Mouse (Mus musculus): ENCODE measurements around the gene Gm20538. TPM values are rescaled to one million over a fixed set of nuclear protein-coding genes. Genes with fewer than 3 reads are reported as not detected.
A peak's percentile ranks its signal among the peaks of the same experiment; 100 is the strongest.

Gm20538 gene
- polyA plus RNA-seq, 1 experiment from 2014 or later = not detected

- Histone ChIP-seq H3K36me3 (ENCODE audit: control insufficient read depth, insufficient read depth, low read length) (peaks cover 21% of the 10 kb centered on the region), H3K4me1 (ENCODE audit: control insufficient read depth, insufficient read depth, low read length) (no peaks in the 10 kb centered on the region), H3K27ac (replicated peaks; ENCODE audit: low read depth, low read length) (no peak overlapping the region), H3K9me3 (ENCODE audit: control insufficient read depth, low read length) (no peaks in the 10 kb centered on the region), H3K4me3 (ENCODE audit: low read depth, low read length) (0 out of 2 replicates have a peak overlapping the region, but pooled peaks have one; percentile 44), H3K9ac (ENCODE audit: low read depth, low read length) (no peak overlapping the region), H3K4me2 (ENCODE audit: low read depth, low read length) (peak overlapping the region; percentile 72), H3K27me3 (replicated peaks; ENCODE audit: control insufficient read depth, insufficient read depth, low read length) (peaks cover 17% of the 10 kb centered on the region)
- WGBS = 2% methylated on average over 13 of the region's 13 CpGs
- DNase-seq (ENCODE audit: low spot score) (peak; percentile 85), ATAC-seq (ENCODE audit: low read depth) (peak; percentile 60; the same call in 1 of the 2 replicates)
These were observed 7.9 kb downstream of the Gm20538 start for GRCm38 (mm10) chr19:44544775-44545174.

DNA sequence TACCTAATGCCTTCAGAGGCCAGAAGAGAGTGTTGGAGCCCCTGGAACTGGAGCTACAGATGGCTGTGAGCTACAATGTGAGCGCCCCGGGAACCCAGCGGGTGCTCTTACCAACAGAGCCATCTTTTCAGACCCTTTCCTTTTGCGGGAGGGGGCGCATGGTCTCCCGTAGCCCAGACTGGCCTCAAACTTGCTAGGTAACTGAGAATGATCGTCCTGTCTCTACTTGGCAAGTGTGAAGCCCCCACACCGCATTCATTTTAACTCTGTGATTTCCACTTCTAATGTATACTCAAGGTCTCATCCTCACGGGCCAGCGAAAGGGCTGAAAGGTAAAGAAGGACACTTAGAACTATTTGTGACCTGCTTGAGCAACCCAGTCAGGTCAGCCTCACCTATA is 8.3 kb downstream of the Gm20538 start:
- no peak overlapping the region for H3K27ac ChIP-seq (replicated peaks; ENCODE audit: low read depth, low read length)
- peaks cover 17% of the 10 kb centered on the region for H3K36me3 ChIP-seq (ENCODE audit: control insufficient read depth, insufficient read depth, low read length)
- no peak for DNase-seq (ENCODE audit: low spot score)
- 53% methylated on average over 10 of the region's 10 CpGs for WGBS
- H3K9me3 ChIP-seq (ENCODE audit: control insufficient read depth, low read length) = no peaks in the 10 kb centered on the region
- H3K27me3 ChIP-seq (replicated peaks; ENCODE audit: control insufficient read depth, insufficient read depth, low read length) = peaks cover 17% of the 10 kb centered on the region
- H3K4me2 ChIP-seq (ENCODE audit: low read depth, low read length) = peak overlapping the region; percentile 72; the same call in 1 of the 2 replicates
- no peak overlapping the region for H3K9ac ChIP-seq (ENCODE audit: low read depth, low read length)
- H3K4me1 ChIP-seq (ENCODE audit: control insufficient read depth, insufficient read depth, low read length) = no peaks in the 10 kb centered on the region
- H3K4me3 ChIP-seq (ENCODE audit: low read depth, low read length) = no peak overlapping the region
- no peak for ATAC-seq (ENCODE audit: low read depth)

- Histone ChIP-seq H3K27ac (replicated peaks; ENCODE audit: low read depth, low read length) (no peak overlapping the region), H3K9ac (ENCODE audit: low read depth, low read length) (no peak overlapping the region), H3K4me2 (ENCODE audit: low read depth, low read length) (no peak overlapping the region), H3K4me3 (ENCODE audit: low read depth, low read length) (no peak overlapping the region), H3K36me3 (ENCODE audit: control insufficient read depth, insufficient read depth, low read length) (peaks cover under 1% of the 10 kb centered on the region; the same call in 1 of the 2 replicates), H3K27me3 (replicated peaks; ENCODE audit: control insufficient read depth, insufficient read depth, low read length) (peaks cover 17% of the 10 kb centered on the region), H3K4me1 (ENCODE audit: control insufficient read depth, insufficient read depth, low read length) (no peaks in the 10 kb centered on the region), H3K9me3 (ENCODE audit: control insufficient read depth, low read length) (no peaks in the 10 kb centered on the region)
- 84% methylated on average over 8 of the region's 8 CpGs for WGBS
- DNase-seq (ENCODE audit: low spot score) (no peak), ATAC-seq (ENCODE audit: low read depth) (no peak)
These were observed 9.9 kb downstream of the Gm20538 start for GRCm38 (mm10) chr19:44542694-44543178.

DNA sequence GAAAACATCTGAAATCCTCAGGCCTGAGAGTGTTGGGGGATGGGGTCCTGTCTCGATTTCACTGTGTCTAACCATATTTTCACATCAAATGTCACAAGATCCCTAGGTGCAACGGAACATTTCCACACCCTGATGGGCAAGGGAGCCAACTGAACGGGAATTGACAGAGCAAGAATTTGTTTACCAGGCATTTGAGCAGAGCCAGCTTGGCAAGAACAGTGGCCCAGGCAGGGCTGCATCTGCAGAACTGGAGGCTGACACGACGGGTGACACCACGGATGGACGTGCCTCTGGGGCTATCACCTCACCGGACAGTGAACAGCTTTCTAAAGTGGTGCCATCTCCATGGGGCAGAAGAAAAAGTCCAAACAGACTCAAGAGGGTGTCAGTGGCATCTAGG is 15.2 kb downstream of the Gm20538 start:
- no peak overlapping the region for H3K27ac ChIP-seq (replicated peaks; ENCODE audit: low read depth, low read length)
- no peak overlapping the region for H3K9ac ChIP-seq (ENCODE audit: low read depth, low read length)
- 73% methylated on average over 8 of the region's 8 CpGs for WGBS
- H3K4me3 ChIP-seq (ENCODE audit: low read depth, low read length) = no peak overlapping the region
- no peaks in the 10 kb centered on the region for H3K27me3 ChIP-seq (replicated peaks; ENCODE audit: control insufficient read depth, insufficient read depth, low read length)
- H3K4me2 ChIP-seq (ENCODE audit: low read depth, low read length) = no peak overlapping the region
- H3K36me3 ChIP-seq (ENCODE audit: control insufficient read depth, insufficient read depth, low read length) = no peaks in the 10 kb centered on the region
- no peak for DNase-seq (ENCODE audit: low spot score)
- ATAC-seq (ENCODE audit: low read depth) = no peak
- no peaks in the 10 kb centered on the region for H3K4me1 ChIP-seq (ENCODE audit: control insufficient read depth, insufficient read depth, low read length)
- H3K9me3 ChIP-seq (ENCODE audit: control insufficient read depth, low read length) = no peaks in the 10 kb centered on the region

GRCm38 (mm10) chr19:44535376-44535775 is 17.3 kb downstream of the Gm20538 start:
- no peaks in the 10 kb centered on the region for H3K36me3 ChIP-seq (ENCODE audit: control insufficient read depth, insufficient read depth, low read length)
- no peak for DNase-seq (ENCODE audit: low spot score)
- H3K4me2 ChIP-seq (ENCODE audit: low read depth, low read length) = no peak overlapping the region
- H3K4me1 ChIP-seq (ENCODE audit: control insufficient read depth, insufficient read depth, low read length) = no peaks in the 10 kb centered on the region
- H3K9ac ChIP-seq (ENCODE audit: low read depth, low read length) = no peak overlapping the region
- H3K9me3 ChIP-seq (ENCODE audit: control insufficient read depth, low read length) = no peaks in the 10 kb centered on the region
- 32% methylated on average over 3 of the region's 3 CpGs for WGBS
- H3K27ac ChIP-seq (replicated peaks; ENCODE audit: low read depth, low read length) = no peak overlapping the region
- H3K27me3 ChIP-seq (replicated peaks; ENCODE audit: control insufficient read depth, insufficient read depth, low read length) = no peaks in the 10 kb centered on the region
- H3K4me3 ChIP-seq (ENCODE audit: low read depth, low read length) = no peak overlapping the region
- ATAC-seq (ENCODE audit: low read depth) = no peak

- Histone ChIP-seq H3K4me3 (ENCODE audit: low read depth, low read length) (no peak overlapping the region), H3K4me1 (ENCODE audit: control insufficient read depth, insufficient read depth, low read length) (no peaks in the 10 kb centered on the region), H3K27ac (replicated peaks; ENCODE audit: low read depth, low read length) (no peak overlapping the region), H3K9me3 (ENCODE audit: control insufficient read depth, low read length) (no peaks in the 10 kb centered on the region), H3K36me3 (ENCODE audit: control insufficient read depth, insufficient read depth, low read length) (no peaks in the 10 kb centered on the region), H3K27me3 (replicated peaks; ENCODE audit: control insufficient read depth, insufficient read depth, low read length) (no peaks in the 10 kb centered on the region), H3K4me2 (ENCODE audit: low read depth, low read length) (no peak overlapping the region), H3K9ac (ENCODE audit: low read depth, low read length) (no peak overlapping the region)
- 79% methylated on average over 6 of the region's 6 CpGs for WGBS
- ATAC-seq (ENCODE audit: low read depth) = no peak
- no peak for DNase-seq (ENCODE audit: low spot score)
These were observed 22.6 kb downstream of the Gm20538 start for GRCm38 (mm10) chr19:44530018-44530417.

- Histone ChIP-seq H3K27ac (replicated peaks; ENCODE audit: low read depth, low read length) (no peak overlapping the region), H3K27me3 (replicated peaks; ENCODE audit: control insufficient read depth, insufficient read depth, low read length) (no peaks in the 10 kb centered on the region), H3K36me3 (ENCODE audit: control insufficient read depth, insufficient read depth, low read length) (no peaks in the 10 kb centered on the region), H3K4me2 (ENCODE audit: low read depth, low read length) (no peak overlapping the region), H3K9ac (ENCODE audit: low read depth, low read length) (no peak overlapping the region), H3K4me1 (ENCODE audit: control insufficient read depth, insufficient read depth, low read length) (no peaks in the 10 kb centered on the region), H3K4me3 (ENCODE audit: low read depth, low read length) (no peak overlapping the region), H3K9me3 (ENCODE audit: control insufficient read depth, low read length) (no peaks in the 10 kb centered on the region)
- no peak for DNase-seq (ENCODE audit: low spot score)
- no peak for ATAC-seq (ENCODE audit: low read depth)
- whole genome bisulfite sequencing = 79% methylated on average over 9 of the region's 9 CpGs
These were observed 27.0 kb downstream of the Gm20538 start for GRCm38 (mm10) chr19:44525551-44526205.

DNA sequence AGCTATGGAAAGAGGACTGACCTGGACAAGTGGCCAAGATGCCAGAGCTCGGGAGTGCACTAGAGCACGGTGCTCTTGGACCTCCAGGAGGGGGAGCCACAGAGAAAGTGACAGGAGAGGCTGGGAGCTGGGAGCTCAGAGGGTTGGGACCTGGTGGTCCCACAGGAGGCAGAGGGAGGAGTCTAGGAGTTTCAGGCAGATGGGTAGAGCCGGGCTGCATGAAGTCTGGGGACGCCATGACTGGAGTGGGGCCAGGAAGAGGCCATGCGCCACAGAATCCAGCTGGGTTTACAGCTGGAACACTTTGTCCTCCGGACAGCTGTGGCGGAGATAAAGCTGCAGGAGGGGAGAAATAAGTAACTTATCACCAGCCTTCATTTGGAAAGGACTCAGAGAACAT is 33.5 kb downstream of the Gm20538 start:
- Histone ChIP-seq H3K9me3 (ENCODE audit: control insufficient read depth, low read length) (no peaks in the 10 kb centered on the region), H3K4me2 (ENCODE audit: low read depth, low read length) (no peak overlapping the region), H3K4me1 (ENCODE audit: control insufficient read depth, insufficient read depth, low read length) (0 out of 2 replicates have a peak, but pooled peaks cover 7% of the 10 kb centered on the region), H3K9ac (ENCODE audit: low read depth, low read length) (no peak overlapping the region), H3K36me3 (ENCODE audit: control insufficient read depth, insufficient read depth, low read length) (no peaks in the 10 kb centered on the region), H3K27me3 (replicated peaks; ENCODE audit: control insufficient read depth, insufficient read depth, low read length) (peaks cover 34% of the 10 kb centered on the region), H3K27ac (replicated peaks; ENCODE audit: low read depth, low read length) (no peak overlapping the region), H3K4me3 (ENCODE audit: low read depth, low read length) (no peak overlapping the region)
- 31% methylated on average over 7 of the region's 7 CpGs for WGBS
- ATAC-seq (ENCODE audit: low read depth) (no peak), DNase-seq (ENCODE audit: low spot score) (peak; percentile 54)
